Mouse (Mus musculus) G1E (cell line): ENCODE data around the gene Slc26a11. TPM values are rescaled to one million over a fixed set of nuclear protein-coding genes. Genes with fewer than 3 reads are reported as not detected.

Experiments used
- ATAC-seq: 2 replicates; pipeline ENCODE4 v1.8.0; 2016; ENCODE audit warnings: mild to moderate bottlenecking; ENCODE audit not compliant: insufficient number of reproducible peaks, poor library complexity, low FRiP score, severe bottlenecking; ENCODE audit errors: extremely low read depth
- DNase-seq: peaks from one replicate; pipeline ENCODE4 v3.0.0; 2012; ENCODE audit warnings: low spot score
- H3K27me3 ChIP-seq: 2 replicates; pipeline ENCODE4 v1.6.1; 2012; ENCODE audit warnings: mild to moderate bottlenecking, low read length, inconsistent platforms; ENCODE audit not compliant: insufficient read depth
- H3K36me3 ChIP-seq: replicated peaks from 2 replicates; pipeline ENCODE3; 2012; ENCODE audit warnings: mild to moderate bottlenecking, inconsistent platforms
- H3K4me1 ChIP-seq: 2 replicates; pipeline ENCODE4 v1.6.1; 2012; ENCODE audit warnings: low read depth, low read length, inconsistent platforms, mixed read lengths; ENCODE audit not compliant: insufficient read depth
- H3K4me3 ChIP-seq: 2 replicates; pipeline ENCODE4 v1.5.1; 2012; ENCODE audit warnings: low read depth, mild to moderate bottlenecking, inconsistent platforms, low read length, moderate library complexity, mixed read lengths
- H3K9me3 ChIP-seq: replicated peaks from 2 replicates; pipeline ENCODE4 v1.6.1; 2012; ENCODE audit warnings: inconsistent platforms
- CTCF ChIP-seq: IDR thresholded peaks from 2 replicates; pipeline ENCODE4 v1.5.1; 2012; ENCODE audit warnings: low read depth, low read length, inconsistent platforms, mixed read lengths
- GATA1 ChIP-seq: IDR thresholded peaks from 2 replicates; pipeline ENCODE4 v1.6.1; 2012; ENCODE audit warnings: borderline replicate concordance, low read length, inconsistent platforms, mixed read lengths
- GATA2 ChIP-seq: IDR thresholded peaks from 2 replicates; pipeline ENCODE4 v1.6.1; 2012; ENCODE audit warnings: low read depth, low read length, inconsistent platforms, borderline replicate concordance
- POLR2AphosphoS5 ChIP-seq: IDR thresholded peaks from 2 replicates; pipeline ENCODE4 v1.6.1; 2012; ENCODE audit warnings: low read depth, low read length, inconsistent platforms; ENCODE audit not compliant: insufficient replicate concordance
- TAL1 ChIP-seq: conservative IDR thresholded peaks from 2 replicates; pipeline ENCODE4 v1.6.1; 2012; ENCODE audit warnings: low read depth, low read length, inconsistent platforms, mixed read lengths
- polyA plus RNA-seq: library from polyadenylated mRNA; stranded (reverse); fragments of >175 nt; gene quantifications from 2 replicates; pipeline ENCODE4 v1.2.3, GENCODE M21; 2012
- total RNA-seq, 2 experiments: library from RNA; stranded (forward) in 1 of 2; stranded (reverse) in 1 of 2; fragments of 200-1000 nt in 1 of 2; fragments of >200 nt in 1 of 2; fragmentation: Nextera tagmentation in 1 of 2; gene quantifications; 2 replicates each; pipeline ENCODE4 v1.2.3; 2014 to 2017

Slc26a11 gene
- total and polyA plus RNA-seq, 3 experiments, result 4.4 to 8.0 (median 5.2) TPM

- Histone ChIP-seq H3K4me3 (peak overlapping the region; percentile 83), H3K9me3 (no peaks in the 10 kb centered on the region), H3K36me3 (peaks cover 4% of the 10 kb centered on the region), H3K27me3 (peaks cover 38% of the 10 kb centered on the region), H3K4me1 (peaks cover 54% of the 10 kb centered on the region)
- no peak for TF ChIP-seq POLR2AphosphoS5
- TF ChIP-seq CTCF, result no peak
- no peak for TF ChIP-seq GATA2
- no peak for TF ChIP-seq TAL1
- no peak for TF ChIP-seq GATA1
- ATAC-seq (no peak), DNase-seq (peak; percentile 46)
Observed at GRCm38 (mm10) chr11:119389851-119390270, 34.5 kb downstream of the Slc26a11 start.

DNA sequence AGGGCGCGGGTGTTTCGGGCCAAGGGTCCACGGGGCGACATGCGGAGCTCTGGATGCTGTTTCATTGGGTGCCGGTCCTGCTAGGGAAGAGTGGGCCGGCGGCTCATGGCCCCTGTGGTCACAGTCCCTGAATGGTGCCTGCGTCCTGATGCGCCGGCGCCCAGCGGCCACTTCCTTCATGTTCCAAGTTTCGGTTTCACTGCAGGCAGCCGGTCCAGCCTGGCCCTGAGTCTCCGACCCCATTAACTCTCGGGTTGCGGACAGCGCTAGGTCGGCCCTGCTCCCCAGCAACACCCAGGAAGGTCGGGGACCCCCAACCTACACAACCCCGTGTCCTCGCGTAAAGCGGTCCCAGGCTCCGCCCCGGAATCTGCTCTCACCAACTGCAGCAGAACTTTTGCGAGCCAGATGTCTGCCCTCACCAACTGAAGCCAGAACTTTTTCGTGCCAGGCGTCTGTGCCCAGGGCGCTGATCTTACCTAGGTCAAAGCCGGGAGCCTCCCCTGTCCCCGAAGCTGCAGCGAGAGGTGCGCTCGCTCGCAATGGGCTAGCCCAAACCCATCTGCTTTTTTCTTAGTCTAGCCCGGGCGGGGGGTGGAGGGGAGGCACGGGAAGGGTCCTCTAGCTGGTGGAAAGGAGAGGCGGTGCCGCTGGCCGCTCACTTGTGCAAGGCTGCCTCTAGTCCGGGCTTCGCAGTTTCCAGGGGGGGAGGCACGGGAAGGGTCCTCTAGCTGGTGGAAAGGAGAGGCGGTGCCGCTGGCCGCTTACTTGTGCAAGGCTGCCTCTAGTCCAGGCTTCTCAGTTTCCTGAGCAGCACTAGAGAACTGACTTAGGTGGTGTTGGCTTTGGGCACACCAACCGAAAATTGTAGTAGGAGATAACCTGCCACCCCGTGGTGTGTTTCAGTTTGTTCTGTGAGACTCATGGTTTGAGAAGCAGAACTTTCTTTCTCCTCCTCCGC lies 35.2 kb downstream of the Slc26a11 start:
- peak overlapping the region; percentile 83 for H3K4me3 ChIP-seq
- H3K9me3 ChIP-seq, result no peaks in the 10 kb centered on the region
- no peak for TF ChIP-seq CTCF
- no peak for TF ChIP-seq GATA2
- TF ChIP-seq POLR2AphosphoS5, result no peak
- no peak for TF ChIP-seq GATA1
- no peak for TF ChIP-seq TAL1
- peaks cover 38% of the 10 kb centered on the region for H3K27me3 ChIP-seq
- ATAC-seq, result no peak; the same call in 1 of the 2 replicates
- DNase-seq, result peak; percentile 39
- peaks cover 10% of the 10 kb centered on the region for H3K36me3 ChIP-seq
- H3K4me1 ChIP-seq, result peaks cover 56% of the 10 kb centered on the region

DNA sequence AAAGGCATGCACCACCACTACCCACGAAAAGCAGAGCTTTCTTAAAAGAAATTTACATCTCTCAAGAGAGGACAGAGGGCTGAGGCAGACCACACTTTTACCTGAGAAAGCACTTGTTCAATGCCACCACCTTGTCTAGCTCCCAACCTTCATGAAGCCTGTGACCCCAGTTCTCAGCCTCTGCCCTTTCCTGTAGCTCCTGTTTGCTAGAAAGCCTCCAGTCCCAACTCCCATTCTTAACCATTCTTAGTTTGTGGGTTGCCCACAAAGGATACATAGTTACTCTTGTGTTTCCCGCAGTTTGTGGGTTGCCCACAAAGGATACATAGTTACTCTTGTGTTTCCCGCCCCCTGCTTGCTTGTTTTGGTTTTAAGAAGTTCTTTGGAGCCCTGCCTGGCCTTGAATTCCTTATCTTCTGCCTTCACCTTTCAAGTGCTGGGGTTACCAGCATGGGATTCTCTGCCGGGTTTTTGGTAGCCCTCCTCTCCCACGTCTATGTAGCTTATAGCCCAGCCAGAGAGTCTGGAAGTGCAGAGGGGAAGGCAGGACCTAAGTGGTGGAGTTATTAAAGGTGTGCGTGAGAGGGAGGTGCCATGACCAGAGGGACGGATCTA lies 36.1 kb downstream of the Slc26a11 start:
- H3K36me3 ChIP-seq, result peaks cover 20% of the 10 kb centered on the region
- ATAC-seq (0 out of 2 replicates have a peak, but pooled peaks have one; percentile 4), DNase-seq (peak; percentile 22)
- H3K27me3 ChIP-seq, result peaks cover 35% of the 10 kb centered on the region
- peak overlapping the region; percentile 73 for H3K4me3 ChIP-seq
- no peak for TF ChIP-seq GATA2
- TF ChIP-seq TAL1, result 0 out of 2 replicates have a peak, but pooled peaks have one; percentile 18
- H3K4me1 ChIP-seq, result peaks cover 63% of the 10 kb centered on the region
- H3K9me3 ChIP-seq, result no peaks in the 10 kb centered on the region

DNA sequence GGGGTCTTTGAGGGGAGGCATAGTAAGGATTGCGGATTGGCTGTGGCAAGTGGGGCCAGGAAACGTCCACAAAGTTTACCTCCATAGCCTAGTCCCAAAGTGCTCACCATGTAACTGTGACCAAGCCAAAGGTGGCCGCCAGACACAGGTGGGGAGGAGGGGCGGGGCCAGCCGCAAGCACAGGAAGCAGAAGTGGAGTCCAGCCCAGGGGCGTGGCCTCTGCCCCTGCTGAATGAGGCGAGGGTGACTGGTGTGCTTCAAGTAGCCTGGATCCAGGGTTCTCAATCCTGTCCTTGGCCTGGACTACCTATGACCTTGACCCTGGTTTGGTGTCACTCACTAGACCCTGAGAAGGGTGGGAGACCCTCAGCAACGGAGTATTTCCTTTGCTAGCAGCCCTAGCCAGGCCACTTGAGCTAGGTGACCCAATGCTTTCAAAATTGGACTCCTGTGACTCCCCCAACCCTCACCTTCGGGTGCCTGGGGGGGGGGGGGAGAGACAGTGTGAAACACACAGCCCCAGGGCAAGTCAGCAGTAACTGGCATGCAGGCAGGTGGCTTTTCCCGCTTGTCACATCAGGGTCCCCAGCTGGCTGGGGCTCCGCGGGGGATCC lies 36.8 kb downstream of the Slc26a11 start:
- peaks cover 23% of the 10 kb centered on the region for H3K36me3 ChIP-seq
- peaks cover 63% of the 10 kb centered on the region for H3K4me1 ChIP-seq
- TF ChIP-seq GATA2 (no peak), GATA1 (no peak), CTCF (no peak), TAL1 (no peak), POLR2AphosphoS5 (no peak)
- peak; percentile 71 for ATAC-seq
- no peaks in the 10 kb centered on the region for H3K9me3 ChIP-seq
- peak; percentile 72 for DNase-seq
- H3K4me3 ChIP-seq, result peak overlapping the region; percentile 73
- H3K27me3 ChIP-seq, result peaks cover 35% of the 10 kb centered on the region

- H3K4me1 ChIP-seq, result peaks cover 63% of the 10 kb centered on the region
- DNase-seq, result peak; percentile 77
Observed at GRCm38 (mm10) chr11:119392800-119393482, 37.6 kb downstream of the Slc26a11 start, which contains the start of gene Rnf213. Gene Rnf213, plus strand, starts transcription at chr11:119393100.

More at GRCm38 (mm10) chr11:119392800-119393482, 37.6 kb downstream of the Slc26a11 start, which contains the start of gene Rnf213:
- peaks cover 28% of the 10 kb centered on the region for H3K27me3 ChIP-seq
- TF ChIP-seq CTCF (0 out of 2 replicates have a peak, but pooled peaks have one; percentile 5), GATA2 (no peak), POLR2AphosphoS5 (0 out of 2 replicates have a peak, but pooled peaks have one; percentile 58)
- H3K36me3 ChIP-seq, result peaks cover 25% of the 10 kb centered on the region
- peak within 1 kb of the TSS; percentile 73 for H3K4me3 ChIP-seq
- H3K9me3 ChIP-seq, result no peaks in the 10 kb centered on the region
- ATAC-seq, result peak; percentile 35; the same call in 1 of the 2 replicates
